Mouse (Mus musculus): ENCODE results near the gene Prkcb. TPM values are rescaled to one million over a fixed set of nuclear protein-coding genes. Genes with fewer than 3 reads are reported as not detected.
A peak's percentile ranks its signal among the peaks of the same experiment; 100 is the strongest.

Prkcb gene
- polyA plus RNA-seq, 1 experiment from 2014 or later = 148 TPM

DNA sequence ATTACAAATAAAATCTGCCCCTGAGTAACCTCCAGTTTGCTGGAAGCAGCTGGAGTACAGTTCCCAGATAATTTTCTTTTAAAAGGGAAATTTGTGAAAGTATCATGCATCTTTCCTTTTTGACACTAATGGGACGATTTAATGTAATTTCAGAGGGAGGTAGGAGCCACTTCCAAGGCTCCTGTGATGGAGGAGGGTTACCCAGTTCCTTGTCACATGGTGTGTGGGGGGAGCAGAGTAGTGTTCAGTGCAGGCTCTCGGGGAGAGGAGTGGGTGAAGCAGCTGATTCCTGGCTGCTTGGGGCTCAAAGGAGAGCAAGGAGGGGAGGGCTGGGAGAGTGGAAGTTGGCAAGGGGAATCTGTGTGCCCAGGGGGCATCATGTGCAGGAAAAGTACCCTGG, 68.4 kb downstream of the Prkcb start:
- Histone ChIP-seq H3K27me3 (ENCODE audit: control insufficient read depth, insufficient read depth, low read depth, low read length) (no peaks in the 10 kb centered on the region), H3K9me3 (replicated peaks; ENCODE audit: control insufficient read depth, low read length, poor library complexity, severe bottlenecking) (no peaks in the 10 kb centered on the region), H3K4me2 (ENCODE audit: low read length) (no peak overlapping the region), H3K36me3 (ENCODE audit: control insufficient read depth, insufficient read depth, low read length) (no peaks in the 10 kb centered on the region), H3K27ac (ENCODE audit: low read length) (no peak overlapping the region), H3K4me3 (ENCODE audit: low read depth, low read length) (no peak overlapping the region), H3K4me1 (ENCODE audit: control insufficient read depth, insufficient read depth, low read length) (peaks cover 2% of the 10 kb centered on the region; the same call in 1 of the 2 replicates), H3K9ac (ENCODE audit: low read depth, low read length) (no peak overlapping the region; the same call in 1 of the 2 replicates)
- no peak for ATAC-seq
- 54% methylated on average over 2 of the region's 2 CpGs for WGBS

DNA sequence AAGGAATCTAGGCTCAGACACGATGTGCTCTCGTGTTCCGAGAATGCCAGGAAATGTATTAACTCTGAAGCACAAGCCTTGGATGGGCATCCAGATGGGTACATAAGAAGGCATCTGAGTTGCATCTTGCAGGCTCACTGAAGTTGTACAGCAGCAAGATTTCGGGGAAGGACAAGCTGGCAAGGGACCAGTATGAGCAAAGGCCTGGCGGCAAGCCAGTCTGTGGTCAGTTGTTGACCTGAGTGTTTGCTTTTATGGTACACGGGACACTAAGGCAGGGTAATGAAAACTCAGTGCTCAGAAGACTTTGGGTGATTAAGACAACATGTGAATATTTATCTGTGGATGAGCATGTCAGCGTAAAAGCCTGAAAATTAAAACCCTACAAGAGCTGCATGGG, 69.3 kb downstream of the Prkcb start:
- Histone ChIP-seq H3K9me3 (replicated peaks; ENCODE audit: control insufficient read depth, low read length, poor library complexity, severe bottlenecking) (no peaks in the 10 kb centered on the region), H3K9ac (ENCODE audit: low read depth, low read length) (no peak overlapping the region), H3K4me1 (ENCODE audit: control insufficient read depth, insufficient read depth, low read length) (peaks cover 2% of the 10 kb centered on the region; the same call in 1 of the 2 replicates), H3K27me3 (ENCODE audit: control insufficient read depth, insufficient read depth, low read depth, low read length) (no peaks in the 10 kb centered on the region), H3K4me2 (ENCODE audit: low read length) (no peak overlapping the region), H3K27ac (ENCODE audit: low read length) (no peak overlapping the region), H3K36me3 (ENCODE audit: control insufficient read depth, insufficient read depth, low read length) (no peaks in the 10 kb centered on the region), H3K4me3 (ENCODE audit: low read depth, low read length) (no peak overlapping the region)
- no peak for ATAC-seq
- 85% methylated on average over 7 of the region's 7 CpGs for WGBS

DNA sequence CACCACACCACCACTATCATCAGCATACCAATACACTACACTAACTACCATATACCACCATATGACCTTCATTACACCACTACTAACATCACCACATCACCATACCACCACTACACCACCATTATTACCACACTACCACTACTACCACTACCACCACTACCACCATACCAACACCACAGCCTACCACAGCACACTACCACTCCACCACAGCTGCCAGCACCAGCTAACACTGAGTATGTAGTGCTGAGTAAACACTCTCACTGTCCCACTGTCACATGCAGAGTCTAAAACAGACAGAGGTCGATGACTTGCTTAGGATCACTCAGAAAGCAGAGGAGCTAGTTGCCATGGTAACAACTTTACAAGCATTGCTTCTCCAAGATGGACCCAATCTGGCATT, 78.1 kb downstream of the Prkcb start:
- peak; percentile 61 for ATAC-seq
- 62% methylated on average over 1 of the region's 1 CpGs for WGBS

DNA sequence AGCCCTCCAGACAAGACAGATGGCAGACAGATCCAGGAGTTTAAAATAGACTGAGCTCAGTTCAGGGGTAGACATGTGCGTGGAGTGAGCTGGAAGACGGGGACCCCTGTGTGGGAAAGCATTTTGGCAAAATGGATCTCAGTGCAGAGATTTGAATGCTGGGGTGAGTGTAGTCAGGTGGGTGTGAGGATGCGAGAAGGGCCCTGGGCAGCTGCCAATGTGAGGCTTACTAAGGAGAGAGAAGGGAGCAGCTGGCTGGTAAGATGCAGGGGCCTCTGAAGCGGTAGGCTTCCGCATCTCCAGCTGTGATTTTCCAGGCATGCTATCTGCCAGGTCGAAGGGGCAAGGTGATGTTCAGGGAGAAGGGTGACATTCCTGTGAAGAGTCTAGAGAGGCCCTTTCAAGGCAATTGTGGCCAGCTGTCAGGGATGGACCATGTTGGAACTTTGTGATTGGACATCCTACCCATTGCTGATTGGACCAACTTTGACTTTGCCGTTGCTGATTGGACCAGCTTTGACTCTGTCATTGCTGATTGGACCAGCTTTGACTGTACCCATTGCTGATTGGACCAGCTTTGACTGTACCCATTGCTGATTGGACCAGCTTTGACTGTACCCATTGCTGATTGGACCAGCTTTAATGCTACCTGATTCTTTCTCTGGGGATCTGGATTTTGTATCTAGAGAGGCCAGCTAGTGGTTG, 78.9 kb downstream of the Prkcb start:
- no peaks in the 10 kb centered on the region for H3K36me3 ChIP-seq (ENCODE audit: control insufficient read depth, insufficient read depth, low read length)
- H3K27ac ChIP-seq (ENCODE audit: low read length) = no peak overlapping the region
- H3K27me3 ChIP-seq (ENCODE audit: control insufficient read depth, insufficient read depth, low read depth, low read length) = no peaks in the 10 kb centered on the region
- no peak overlapping the region for H3K4me3 ChIP-seq (ENCODE audit: low read depth, low read length)
- H3K9me3 ChIP-seq (replicated peaks; ENCODE audit: control insufficient read depth, low read length, poor library complexity, severe bottlenecking) = no peaks in the 10 kb centered on the region
- ATAC-seq = no peak
- H3K9ac ChIP-seq (ENCODE audit: low read depth, low read length) = no peak overlapping the region
- 84% methylated on average over 7 of the region's 7 CpGs for WGBS
- H3K4me2 ChIP-seq (ENCODE audit: low read length) = no peak overlapping the region
- H3K4me1 ChIP-seq (ENCODE audit: control insufficient read depth, insufficient read depth, low read length) = no peaks in the 10 kb centered on the region

More for the DNA sequence above, 78.1 kb downstream of the Prkcb start:
- H3K9me3 ChIP-seq (replicated peaks; ENCODE audit: control insufficient read depth, low read length, poor library complexity, severe bottlenecking) = no peaks in the 10 kb centered on the region
- H3K4me1 ChIP-seq (ENCODE audit: control insufficient read depth, insufficient read depth, low read length) = no peaks in the 10 kb centered on the region
- H3K4me2 ChIP-seq (ENCODE audit: low read length) = no peak overlapping the region
- no peak overlapping the region for H3K4me3 ChIP-seq (ENCODE audit: low read depth, low read length)
- no peaks in the 10 kb centered on the region for H3K27me3 ChIP-seq (ENCODE audit: control insufficient read depth, insufficient read depth, low read depth, low read length)
- no peaks in the 10 kb centered on the region for H3K36me3 ChIP-seq (ENCODE audit: control insufficient read depth, insufficient read depth, low read length)
- no peak overlapping the region for H3K27ac ChIP-seq (ENCODE audit: low read length)
- H3K9ac ChIP-seq (ENCODE audit: low read depth, low read length) = no peak overlapping the region

DNA sequence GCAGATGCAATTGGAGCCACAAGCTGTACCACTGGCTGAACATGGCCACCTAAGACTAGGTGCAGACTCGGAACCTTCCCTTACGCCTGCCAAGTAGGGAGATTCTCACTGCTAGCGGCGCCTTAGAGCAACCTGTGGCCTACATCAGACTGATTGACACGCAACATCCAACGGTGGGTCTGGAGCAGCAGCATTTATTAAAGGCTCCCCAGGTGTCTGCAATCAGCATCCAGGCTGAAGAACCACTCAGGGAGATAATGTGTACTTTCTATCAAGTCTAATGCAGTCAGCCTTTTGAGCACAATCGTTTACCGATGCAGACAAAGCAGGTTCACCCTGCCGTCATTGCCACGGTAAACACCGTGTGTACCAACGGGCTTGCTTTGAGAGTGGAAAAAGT, 81.9 kb downstream of the Prkcb start:
- Histone ChIP-seq H3K4me3 (ENCODE audit: low read depth, low read length) (no peak overlapping the region), H3K36me3 (ENCODE audit: control insufficient read depth, insufficient read depth, low read length) (no peaks in the 10 kb centered on the region), H3K9me3 (replicated peaks; ENCODE audit: control insufficient read depth, low read length, poor library complexity, severe bottlenecking) (no peaks in the 10 kb centered on the region), H3K27me3 (ENCODE audit: control insufficient read depth, insufficient read depth, low read depth, low read length) (no peaks in the 10 kb centered on the region), H3K9ac (ENCODE audit: low read depth, low read length) (no peak overlapping the region), H3K4me1 (ENCODE audit: control insufficient read depth, insufficient read depth, low read length) (no peaks in the 10 kb centered on the region), H3K4me2 (ENCODE audit: low read length) (no peak overlapping the region), H3K27ac (ENCODE audit: low read length) (no peak overlapping the region)
- no peak for ATAC-seq
- WGBS = 65% methylated on average over 12 of the region's 12 CpGs

DNA sequence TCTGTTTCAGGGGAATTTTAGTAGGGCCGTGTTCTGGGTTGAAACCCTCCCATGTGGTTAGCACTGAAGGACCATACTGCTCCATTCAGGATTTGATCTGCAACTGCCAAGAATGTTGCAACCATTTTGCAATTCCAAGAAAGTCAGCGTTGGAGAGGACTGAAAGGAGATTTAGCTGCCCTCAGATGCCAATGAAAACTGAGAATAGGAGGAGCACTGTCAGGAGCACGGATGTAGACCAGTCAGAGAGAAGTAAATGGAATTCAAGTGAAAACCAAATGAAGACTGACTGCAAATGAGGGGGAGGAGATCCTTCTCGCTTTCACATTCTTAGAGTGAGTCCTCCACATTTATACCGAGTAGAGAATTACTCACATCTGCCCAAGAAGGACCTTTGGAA, 83.4 kb downstream of the Prkcb start:
- Histone ChIP-seq H3K9me3 (replicated peaks; ENCODE audit: control insufficient read depth, low read length, poor library complexity, severe bottlenecking) (no peaks in the 10 kb centered on the region), H3K4me3 (ENCODE audit: low read depth, low read length) (no peak overlapping the region), H3K9ac (ENCODE audit: low read depth, low read length) (no peak overlapping the region), H3K36me3 (ENCODE audit: control insufficient read depth, insufficient read depth, low read length) (no peaks in the 10 kb centered on the region), H3K27me3 (ENCODE audit: control insufficient read depth, insufficient read depth, low read depth, low read length) (no peaks in the 10 kb centered on the region), H3K4me1 (ENCODE audit: control insufficient read depth, insufficient read depth, low read length) (no peaks in the 10 kb centered on the region), H3K4me2 (ENCODE audit: low read length) (no peak overlapping the region), H3K27ac (ENCODE audit: low read length) (no peak overlapping the region)
- no peak for ATAC-seq
- 83% methylated on average over 5 of the region's 5 CpGs for WGBS

DNA sequence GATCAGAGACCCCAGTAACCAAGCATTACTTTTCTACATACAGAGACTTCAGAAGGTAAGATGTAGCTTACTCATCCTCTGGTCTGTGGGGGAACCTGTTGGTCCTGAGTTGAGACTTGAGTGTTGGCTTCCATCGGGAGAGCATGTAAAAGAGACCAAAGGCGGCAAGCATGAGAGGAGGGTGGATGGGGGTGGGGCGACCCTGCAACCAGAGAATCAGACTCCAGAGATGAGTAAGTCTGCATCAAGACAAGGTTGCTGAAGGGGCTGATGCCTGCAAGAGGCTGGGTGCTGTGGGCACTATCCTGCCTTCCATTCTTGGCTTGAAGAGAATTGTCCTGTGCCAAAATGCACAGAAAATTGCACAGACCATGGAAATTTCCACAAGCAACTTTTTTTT, 83.8 kb downstream of the Prkcb start:
- H3K9me3 ChIP-seq (replicated peaks; ENCODE audit: control insufficient read depth, low read length, poor library complexity, severe bottlenecking) = no peaks in the 10 kb centered on the region
- no peaks in the 10 kb centered on the region for H3K27me3 ChIP-seq (ENCODE audit: control insufficient read depth, insufficient read depth, low read depth, low read length)
- 94% methylated on average over 3 of the region's 3 CpGs for WGBS
- no peak overlapping the region for H3K4me3 ChIP-seq (ENCODE audit: low read depth, low read length)
- H3K4me2 ChIP-seq (ENCODE audit: low read length) = no peak overlapping the region
- no peak for ATAC-seq
- no peaks in the 10 kb centered on the region for H3K4me1 ChIP-seq (ENCODE audit: control insufficient read depth, insufficient read depth, low read length)
- H3K36me3 ChIP-seq (ENCODE audit: control insufficient read depth, insufficient read depth, low read length) = no peaks in the 10 kb centered on the region
- H3K27ac ChIP-seq (ENCODE audit: low read length) = no peak overlapping the region
- no peak overlapping the region for H3K9ac ChIP-seq (ENCODE audit: low read depth, low read length)

DNA sequence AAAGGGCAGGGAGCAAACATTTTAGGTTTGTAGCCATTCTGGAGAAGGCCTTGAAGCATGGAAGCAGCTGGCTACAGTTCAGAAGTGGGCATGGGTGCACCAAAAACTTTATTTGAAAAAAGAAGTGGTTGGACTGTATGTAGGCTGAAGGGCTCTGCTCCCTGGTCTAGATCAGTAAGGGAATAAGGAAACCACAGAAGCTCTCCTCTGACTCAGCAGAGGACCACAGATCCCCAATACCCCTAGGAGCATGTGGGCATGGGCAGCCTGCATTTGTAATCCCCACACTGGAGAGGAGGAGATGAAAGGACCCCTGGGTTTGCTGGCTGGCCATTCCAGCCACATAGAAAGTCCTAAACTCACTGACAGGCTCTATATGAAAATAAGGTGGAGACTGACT, 88.3 kb downstream of the Prkcb start:
- no peak overlapping the region for H3K27ac ChIP-seq (ENCODE audit: low read length)
- peaks cover 15% of the 10 kb centered on the region for H3K4me1 ChIP-seq (ENCODE audit: control insufficient read depth, insufficient read depth, low read length)
- no peaks in the 10 kb centered on the region for H3K36me3 ChIP-seq (ENCODE audit: control insufficient read depth, insufficient read depth, low read length)
- H3K4me2 ChIP-seq (ENCODE audit: low read length) = no peak overlapping the region
- no peak for ATAC-seq
- H3K9ac ChIP-seq (ENCODE audit: low read depth, low read length) = no peak overlapping the region
- H3K9me3 ChIP-seq (replicated peaks; ENCODE audit: control insufficient read depth, low read length, poor library complexity, severe bottlenecking) = no peaks in the 10 kb centered on the region
- no peaks in the 10 kb centered on the region for H3K27me3 ChIP-seq (ENCODE audit: control insufficient read depth, insufficient read depth, low read depth, low read length)
- H3K4me3 ChIP-seq (ENCODE audit: low read depth, low read length) = no peak overlapping the region

DNA sequence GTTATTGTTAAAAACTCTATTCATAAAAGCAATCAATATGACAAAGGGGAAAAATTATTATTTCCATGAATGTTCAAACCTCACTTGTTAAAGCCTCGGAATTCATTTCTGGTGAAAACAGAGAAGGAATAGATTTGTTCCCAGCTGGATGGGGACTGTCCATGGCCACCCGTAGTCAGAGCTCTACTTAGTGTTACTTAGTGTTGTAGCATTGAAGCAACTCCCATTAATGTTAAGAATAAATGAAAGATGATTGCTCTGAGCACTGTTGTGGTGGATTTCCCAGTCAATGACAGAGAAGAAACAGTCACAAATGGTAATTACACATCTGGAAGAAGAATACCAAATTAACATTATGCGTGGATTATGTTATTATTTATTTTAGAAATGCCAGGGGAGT, 89.4 kb downstream of the Prkcb start:
- no peaks in the 10 kb centered on the region for H3K9me3 ChIP-seq (replicated peaks; ENCODE audit: control insufficient read depth, low read length, poor library complexity, severe bottlenecking)
- ATAC-seq = no peak
- H3K9ac ChIP-seq (ENCODE audit: low read depth, low read length) = no peak overlapping the region
- 67% methylated on average over 3 of the region's 3 CpGs for WGBS
- no peak overlapping the region for H3K27ac ChIP-seq (ENCODE audit: low read length)
- H3K4me2 ChIP-seq (ENCODE audit: low read length) = no peak overlapping the region
- H3K4me1 ChIP-seq (ENCODE audit: control insufficient read depth, insufficient read depth, low read length) = peaks cover 15% of the 10 kb centered on the region
- H3K4me3 ChIP-seq (ENCODE audit: low read depth, low read length) = no peak overlapping the region
- H3K36me3 ChIP-seq (ENCODE audit: control insufficient read depth, insufficient read depth, low read length) = no peaks in the 10 kb centered on the region
- H3K27me3 ChIP-seq (ENCODE audit: control insufficient read depth, insufficient read depth, low read depth, low read length) = no peaks in the 10 kb centered on the region

Data from midbrain, embryonic 16.5 days (tissue).